Mouse (Mus musculus): ENCODE measurements around the gene Tpm1.

GRCm38 (mm10) chr9:67071596-67071995 lies 22.4 kb upstream of the Tpm1 start:
- TF ChIP-seq POLR2A (IDR thresholded peaks at IDR 0.05; ENCODE audit: borderline replicate concordance, low read depth, low read length): no peak
- no peak for TF ChIP-seq CTCF (IDR thresholded peaks at IDR 0.05; ENCODE audit: low read depth, low read length)

All from bone marrow macrophage, adult 2 months (primary cell).